Mouse (Mus musculus) forebrain, embryonic 10.5 days (tissue): Measurements from ENCODE around the gene B3gnt2. TPM values are rescaled to one million over a fixed set of nuclear protein-coding genes. Genes with fewer than 3 reads are reported as not detected.

ENCODE experiments used
- DNase-seq: peaks from one replicate; pipeline ENCODE4 v3.0.0-alpha.2; 2017; ENCODE audit warnings: low spot score; ENCODE audit errors: extremely low spot score
- H3K27ac ChIP-seq: fragments of 300-500 bp; sonication (generic); 2 replicates; pipeline ENCODE4 v1.5.1; 2016; ENCODE audit warnings: mild to moderate bottlenecking
- H3K27me3 ChIP-seq: fragments of 300-500 bp; sonication (generic); 2 replicates; pipeline ENCODE4 v1.6.1; 2016; ENCODE audit warnings: mild to moderate bottlenecking; ENCODE audit not compliant: poor library complexity, severe bottlenecking
- H3K36me3 ChIP-seq: fragments of 300-500 bp; sonication (generic); replicated peaks from 2 replicates; pipeline ENCODE4 v1.6.1; 2016; ENCODE audit warnings: mild to moderate bottlenecking, moderate library complexity
- H3K4me1 ChIP-seq: fragments of 300-500 bp; sonication (generic); 2 replicates; pipeline ENCODE4 v1.6.1; 2016
- H3K4me3 ChIP-seq: fragments of 300-500 bp; sonication (generic); 2 replicates; pipeline ENCODE4 v1.5.1; 2016; ENCODE audit warnings: mild to moderate bottlenecking, moderate library complexity
- H3K9me3 ChIP-seq: fragments of 300-500 bp; sonication (generic); 2 replicates; pipeline ENCODE4 v1.6.1; 2016; ENCODE audit warnings: mild to moderate bottlenecking, moderate library complexity
- WGBS: fragments of 180-500 bp; shearing (Covaris S2); methylation state at CpG from one replicate; pipeline ENCODE4 v1.1.7; 2016; 5-methylcytosine and 5-hydroxymethylcytosine counted together
- polyA plus RNA-seq: library from polyadenylated mRNA; unstranded; fragments of >200 nt; fragmentation: Nextera tagmentation; extraction: Ambion mirVana; gene quantifications from 2 replicates; pipeline ENCODE4 v1.2.1, GENCODE M21; 2016

Gene B3gnt2
- polyA plus RNA-seq, 1 experiment from 2014 or later = 1.7 TPM

DNA sequence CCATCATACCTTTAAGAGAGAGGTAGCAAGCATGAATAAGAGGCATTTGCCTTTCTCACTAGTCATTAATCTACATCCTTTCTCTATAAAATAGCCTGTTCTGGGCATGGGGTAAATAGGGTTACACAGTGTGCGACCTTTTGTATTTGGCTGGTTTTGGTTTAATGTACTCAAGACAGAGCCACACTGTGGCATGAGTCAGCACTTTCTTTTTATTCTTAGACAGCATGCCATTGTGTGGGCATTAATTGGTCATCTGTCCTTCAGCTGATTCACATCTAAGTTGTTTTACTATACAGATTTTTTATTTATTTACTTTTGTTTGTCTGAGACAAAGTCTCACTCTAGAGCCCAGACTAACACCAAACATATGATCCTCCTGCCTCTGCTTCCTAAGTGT, 68.6 kb downstream of the B3gnt2 start:
- Histone ChIP-seq H3K4me1 (no peaks in the 10 kb centered on the region), H3K4me3 (no peak overlapping the region), H3K36me3 (no peaks in the 10 kb centered on the region), H3K27ac (no peak overlapping the region), H3K27me3 (no peaks in the 10 kb centered on the region), H3K9me3 (no peaks in the 10 kb centered on the region)
- no peak for DNase-seq
- WGBS = 93% methylated on average over 1 of the region's 1 CpGs

DNA sequence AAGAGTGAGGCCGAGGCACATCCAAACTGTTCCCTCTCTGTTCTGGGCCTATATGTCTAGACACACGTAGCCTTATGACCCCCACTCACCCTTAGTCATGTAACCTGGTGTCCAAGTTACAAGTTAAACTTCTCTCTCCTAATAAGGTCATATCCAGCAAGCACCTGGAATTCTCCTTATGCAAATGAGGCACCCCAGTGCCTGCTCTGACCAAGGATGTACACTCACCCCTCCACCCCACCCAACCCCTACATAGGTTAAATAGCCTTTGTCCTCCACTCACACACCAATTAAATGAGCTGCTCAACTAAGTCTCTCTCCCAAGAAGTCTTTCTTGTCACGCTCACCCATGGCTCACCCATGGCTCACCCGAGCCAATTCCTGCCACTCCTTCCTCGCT, 69.0 kb downstream of the B3gnt2 start:
- no peak for DNase-seq
- H3K4me1 ChIP-seq = no peaks in the 10 kb centered on the region
- no peaks in the 10 kb centered on the region for H3K9me3 ChIP-seq
- WGBS = 85% methylated on average over 5 of the region's 5 CpGs
- H3K27ac ChIP-seq = no peak overlapping the region
- H3K27me3 ChIP-seq = no peaks in the 10 kb centered on the region
- H3K36me3 ChIP-seq = no peaks in the 10 kb centered on the region
- no peak overlapping the region for H3K4me3 ChIP-seq

DNA sequence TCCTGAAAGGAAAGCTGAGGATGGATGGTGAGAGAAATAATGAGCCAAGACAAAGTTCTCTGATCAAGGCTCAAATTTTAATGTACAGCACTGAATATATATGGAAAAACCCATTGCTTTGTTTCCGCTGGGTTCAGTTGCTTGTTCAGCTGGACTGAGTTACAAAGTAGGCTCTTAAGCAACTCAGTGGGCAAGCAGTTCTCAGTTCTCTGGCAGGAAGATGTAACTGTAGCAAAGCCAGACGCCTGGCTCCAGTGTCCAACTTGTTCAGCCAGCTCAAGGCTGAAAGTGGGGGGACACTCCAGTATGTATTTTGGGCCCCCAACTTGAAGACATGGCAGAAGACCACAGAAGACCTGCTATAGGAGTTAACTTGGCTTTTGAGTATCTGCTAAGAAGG, 72.9 kb downstream of the B3gnt2 start:
- H3K4me3 ChIP-seq = no peak overlapping the region
- peaks cover 1% of the 10 kb centered on the region; the same call in 1 of the 2 replicates for H3K4me1 ChIP-seq
- no peak for DNase-seq
- no peak overlapping the region for H3K27ac ChIP-seq
- H3K36me3 ChIP-seq = no peaks in the 10 kb centered on the region
- H3K9me3 ChIP-seq = no peaks in the 10 kb centered on the region
- whole genome bisulfite sequencing = 87% methylated on average over 2 of the region's 2 CpGs
- no peaks in the 10 kb centered on the region for H3K27me3 ChIP-seq

DNA sequence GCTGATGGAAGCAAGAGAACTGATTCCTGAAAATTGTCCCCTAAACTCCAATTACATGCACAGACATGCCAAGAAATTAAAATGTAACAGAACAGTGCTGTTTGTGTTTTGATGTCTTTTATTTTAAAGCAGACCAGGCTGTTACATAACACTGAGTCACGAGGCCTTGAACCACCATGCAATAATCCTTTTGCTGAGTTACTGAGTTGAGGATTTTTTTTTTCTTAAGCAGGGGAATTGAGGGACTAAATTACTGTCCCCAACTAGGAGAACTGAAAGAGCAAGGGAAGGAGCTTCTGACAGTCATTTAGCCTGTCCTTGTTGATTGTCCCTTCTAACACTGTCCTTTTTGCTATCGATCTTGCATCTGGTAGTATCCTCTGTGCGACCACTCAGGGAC, 76.3 kb downstream of the B3gnt2 start:
- Histone ChIP-seq H3K4me3 (no peak overlapping the region), H3K4me1 (peaks cover 4% of the 10 kb centered on the region; the same call in 1 of the 2 replicates), H3K36me3 (no peaks in the 10 kb centered on the region), H3K27ac (no peak overlapping the region), H3K9me3 (no peaks in the 10 kb centered on the region), H3K27me3 (no peaks in the 10 kb centered on the region)
- WGBS = 82% methylated on average over 3 of the region's 3 CpGs
- DNase-seq = no peak

DNA sequence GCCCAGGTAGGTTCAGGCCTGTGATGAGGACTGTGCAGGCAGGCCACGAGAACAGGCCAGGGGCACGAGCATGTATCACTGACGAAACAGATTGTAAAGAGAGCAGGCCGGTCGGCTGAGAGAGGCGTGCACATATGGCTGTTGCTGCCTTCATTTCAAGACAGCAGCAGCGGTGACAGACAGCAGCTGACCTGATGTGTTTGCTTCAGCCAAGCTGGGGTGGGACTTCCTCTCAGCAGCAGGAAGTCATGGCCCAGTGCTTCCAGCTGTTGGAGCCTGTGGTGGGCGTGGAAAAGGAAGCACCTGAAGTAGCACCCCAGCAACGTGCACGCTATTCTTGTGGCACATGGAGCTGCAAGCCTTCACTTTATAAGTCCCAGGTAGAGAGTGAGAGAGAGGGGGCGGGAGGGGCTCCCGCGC, 78.0 kb downstream of the B3gnt2 start:
- H3K4me1 ChIP-seq = peaks cover 4% of the 10 kb centered on the region; the same call in 1 of the 2 replicates
- 80% methylated on average over 13 of the region's 13 CpGs for WGBS
- H3K27ac ChIP-seq = no peak overlapping the region
- no peak overlapping the region for H3K4me3 ChIP-seq
- H3K9me3 ChIP-seq = no peaks in the 10 kb centered on the region; the same call in 1 of the 2 replicates
- DNase-seq = no peak
- no peaks in the 10 kb centered on the region for H3K27me3 ChIP-seq
- no peaks in the 10 kb centered on the region for H3K36me3 ChIP-seq

DNA sequence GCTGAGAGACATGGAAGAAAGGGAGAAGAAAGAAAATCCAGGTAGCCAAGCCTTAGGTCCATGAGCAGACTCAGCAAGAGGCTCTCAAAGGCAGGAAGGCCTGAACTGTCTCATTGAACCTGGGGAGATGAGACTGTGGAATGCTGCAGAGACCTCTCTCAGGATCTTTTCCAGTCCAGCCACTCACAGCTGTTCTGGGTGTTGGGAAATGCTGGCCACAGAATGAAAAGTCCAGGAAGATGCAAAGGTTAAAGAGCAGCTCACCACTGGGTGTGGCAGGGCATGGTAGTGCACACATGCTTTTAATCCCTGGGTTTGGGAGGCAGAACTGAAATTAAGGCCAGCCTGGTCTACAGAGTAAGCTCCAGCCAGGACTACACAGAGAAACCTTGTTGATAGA, 79.6 kb downstream of the B3gnt2 start:
- H3K4me3 ChIP-seq = no peak overlapping the region
- peaks cover 3% of the 10 kb centered on the region; the same call in 1 of the 2 replicates for H3K9me3 ChIP-seq
- H3K27me3 ChIP-seq = no peaks in the 10 kb centered on the region
- no peak overlapping the region for H3K27ac ChIP-seq
- no peaks in the 10 kb centered on the region for H3K36me3 ChIP-seq
- H3K4me1 ChIP-seq = peaks cover 4% of the 10 kb centered on the region; the same call in 1 of the 2 replicates
- DNase-seq = no peak

DNA sequence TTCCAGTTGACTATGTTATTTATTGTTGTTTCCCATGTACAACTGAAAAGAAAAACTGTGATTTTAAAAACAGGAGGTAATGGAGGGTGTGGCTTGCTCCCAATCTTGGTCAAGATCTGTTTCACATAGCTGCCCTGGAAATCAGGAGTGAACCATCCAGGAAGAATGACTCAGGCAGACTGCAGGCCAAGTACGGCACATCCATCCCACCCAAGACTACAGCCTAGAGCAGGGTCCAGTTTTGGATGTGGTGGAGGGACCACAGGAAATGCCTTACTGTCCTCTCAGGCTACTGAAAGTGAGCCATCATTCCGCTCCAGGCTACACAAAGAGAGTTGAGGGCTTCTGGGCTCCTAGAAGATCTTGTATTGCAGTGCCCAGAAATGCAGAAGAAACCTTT, 80.0 kb downstream of the B3gnt2 start:
- peaks cover 4% of the 10 kb centered on the region; the same call in 1 of the 2 replicates for H3K4me1 ChIP-seq
- H3K27me3 ChIP-seq = no peaks in the 10 kb centered on the region
- no peak overlapping the region for H3K4me3 ChIP-seq
- H3K27ac ChIP-seq = no peak overlapping the region
- no peaks in the 10 kb centered on the region for H3K36me3 ChIP-seq
- peaks cover 3% of the 10 kb centered on the region; the same call in 1 of the 2 replicates for H3K9me3 ChIP-seq
- 94% methylated on average over 2 of the region's 2 CpGs for WGBS
- no peak for DNase-seq

DNA sequence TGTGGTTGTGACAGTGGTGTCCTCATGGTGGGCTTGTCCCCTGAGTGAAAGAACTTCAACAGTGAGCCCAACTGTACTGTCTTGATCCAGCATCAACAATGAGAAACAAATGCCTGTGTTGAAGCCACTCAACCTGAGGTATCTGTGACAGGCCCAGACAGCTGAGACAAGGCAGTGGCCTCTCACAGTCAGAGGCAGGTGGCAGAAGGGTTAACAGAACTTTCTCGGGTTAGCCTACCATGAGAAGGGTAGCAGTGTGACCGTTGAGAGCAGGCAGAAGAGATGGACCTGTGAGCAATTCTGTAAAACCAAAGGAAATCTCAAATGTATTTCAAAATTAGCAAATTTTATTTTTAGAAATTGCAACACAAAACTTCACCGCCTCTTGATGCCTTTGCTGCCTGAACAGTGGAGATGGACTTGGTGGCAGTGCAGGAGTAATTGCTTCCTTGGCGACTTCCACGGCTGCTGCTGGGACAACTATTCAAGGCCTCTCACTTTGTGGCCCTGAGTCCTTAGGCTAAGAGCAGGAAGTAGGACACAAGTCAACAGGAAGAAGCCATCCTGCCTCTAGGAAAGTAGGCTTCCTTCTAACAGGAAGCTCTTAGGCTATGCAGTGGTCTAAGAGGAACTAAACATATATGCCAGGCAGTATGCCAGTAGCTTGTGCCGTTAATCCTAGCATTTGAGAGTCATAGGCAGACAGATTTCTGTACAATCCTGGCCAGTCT, 80.8 kb downstream of the B3gnt2 start:
- H3K4me3 ChIP-seq = no peak overlapping the region
- no peaks in the 10 kb centered on the region for H3K36me3 ChIP-seq
- H3K27me3 ChIP-seq = no peaks in the 10 kb centered on the region
- peaks cover 3% of the 10 kb centered on the region; the same call in 1 of the 2 replicates for H3K9me3 ChIP-seq
- peaks cover 4% of the 10 kb centered on the region; the same call in 1 of the 2 replicates for H3K4me1 ChIP-seq
- no peak overlapping the region for H3K27ac ChIP-seq
- DNase-seq = no peak
- 86% methylated on average over 6 of the region's 6 CpGs for WGBS

DNA sequence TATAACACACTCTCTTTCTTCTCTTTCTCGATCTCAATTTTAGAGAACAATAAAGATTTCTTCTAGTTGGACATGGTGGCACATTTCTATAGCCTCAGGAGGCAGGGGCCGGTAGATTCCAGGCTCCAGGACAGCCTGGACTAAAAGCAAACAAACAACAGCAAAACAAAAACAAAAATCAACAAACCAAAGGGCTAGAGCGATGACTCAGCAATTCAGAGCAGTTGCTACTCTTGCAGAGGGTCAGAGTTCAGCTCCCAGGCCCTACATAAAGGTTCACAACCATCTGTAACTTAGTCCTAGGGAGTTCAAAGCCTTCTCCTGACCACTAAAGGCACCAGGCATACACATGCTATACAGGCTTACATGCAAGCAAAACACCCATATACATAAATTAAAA, 82.2 kb downstream of the B3gnt2 start:
- Histone ChIP-seq H3K36me3 (no peaks in the 10 kb centered on the region), H3K27me3 (no peaks in the 10 kb centered on the region), H3K27ac (no peak overlapping the region), H3K9me3 (peaks cover 3% of the 10 kb centered on the region; the same call in 1 of the 2 replicates), H3K4me3 (no peak overlapping the region), H3K4me1 (peaks cover 4% of the 10 kb centered on the region; the same call in 1 of the 2 replicates)
- 85% methylated on average over 3 of the region's 3 CpGs for WGBS
- DNase-seq = no peak

DNA sequence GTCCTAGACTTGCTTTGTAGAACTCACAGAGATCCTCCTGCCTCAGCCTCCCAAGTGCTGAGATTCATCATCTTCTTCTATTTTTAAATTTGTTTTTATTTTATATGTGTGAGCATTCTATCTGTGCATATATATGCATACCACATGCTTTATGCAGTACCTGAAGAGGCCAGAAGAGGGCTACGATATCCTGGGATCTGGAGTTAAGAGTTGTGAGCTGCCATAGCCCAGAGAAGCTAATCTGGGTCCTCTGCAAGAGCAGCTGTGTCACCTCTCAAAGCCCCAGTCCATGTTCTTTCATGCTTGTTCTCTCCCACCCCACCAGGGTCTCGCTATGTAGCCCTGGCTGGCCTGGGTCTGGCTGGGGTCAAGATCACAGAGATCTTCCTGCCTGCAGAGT, 83.2 kb downstream of the B3gnt2 start:
- no peaks in the 10 kb centered on the region for H3K27me3 ChIP-seq
- H3K4me1 ChIP-seq = no peaks in the 10 kb centered on the region
- H3K36me3 ChIP-seq = no peaks in the 10 kb centered on the region
- DNase-seq = no peak
- H3K27ac ChIP-seq = no peak overlapping the region
- H3K4me3 ChIP-seq = no peak overlapping the region
- 80% methylated on average over 2 of the region's 2 CpGs for WGBS
- peaks cover 3% of the 10 kb centered on the region; the same call in 1 of the 2 replicates for H3K9me3 ChIP-seq

DNA sequence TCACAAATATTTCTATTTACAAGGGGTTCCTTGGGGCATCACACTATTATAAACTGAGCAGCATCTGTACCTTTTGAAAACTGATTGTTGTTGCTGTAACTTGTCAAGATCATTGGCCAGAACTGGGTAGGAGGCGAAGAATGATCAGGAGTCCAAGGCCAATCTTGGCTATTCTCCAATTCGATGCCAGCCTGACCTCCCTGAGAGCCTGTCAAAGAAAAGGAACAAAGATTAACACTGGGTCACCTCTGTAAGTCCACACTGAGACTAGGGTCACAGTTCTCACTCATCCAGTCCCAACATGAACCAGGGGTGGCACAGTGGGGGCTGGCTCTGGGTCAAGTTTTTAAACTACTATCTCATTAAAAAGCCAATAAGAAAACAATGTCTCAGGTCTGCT, 85.9 kb downstream of the B3gnt2 start:
- WGBS = 90% methylated on average over 2 of the region's 2 CpGs
- no peaks in the 10 kb centered on the region for H3K4me1 ChIP-seq

DNA sequence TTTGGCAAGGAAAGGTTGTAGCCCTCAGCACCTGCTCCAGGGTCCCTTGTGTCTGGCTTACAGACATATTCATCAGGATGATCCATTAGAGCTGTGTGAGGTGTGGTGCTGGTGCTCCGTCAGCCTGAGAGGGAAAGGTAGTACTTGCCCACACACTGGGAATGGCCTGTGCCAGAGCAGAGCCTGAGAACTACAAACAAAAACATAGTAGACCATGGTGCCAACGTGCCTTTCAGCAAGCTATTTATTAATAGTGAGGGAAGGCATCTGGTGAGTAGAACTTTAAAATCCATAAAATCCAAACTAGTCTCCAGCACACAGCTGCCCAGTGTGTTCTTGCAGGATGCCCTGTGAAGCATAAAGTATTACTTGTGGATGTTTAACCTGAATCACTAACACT, 94.5 kb downstream of the B3gnt2 start:
- 83% methylated on average over 2 of the region's 2 CpGs for WGBS

More for the DNA sequence above, 85.9 kb downstream of the B3gnt2 start:
- H3K9me3 ChIP-seq = peaks cover 3% of the 10 kb centered on the region; the same call in 1 of the 2 replicates
- no peak overlapping the region for H3K4me3 ChIP-seq
- no peaks in the 10 kb centered on the region for H3K36me3 ChIP-seq
- H3K27me3 ChIP-seq = no peaks in the 10 kb centered on the region
- no peak for DNase-seq
- H3K27ac ChIP-seq = no peak overlapping the region

DNA sequence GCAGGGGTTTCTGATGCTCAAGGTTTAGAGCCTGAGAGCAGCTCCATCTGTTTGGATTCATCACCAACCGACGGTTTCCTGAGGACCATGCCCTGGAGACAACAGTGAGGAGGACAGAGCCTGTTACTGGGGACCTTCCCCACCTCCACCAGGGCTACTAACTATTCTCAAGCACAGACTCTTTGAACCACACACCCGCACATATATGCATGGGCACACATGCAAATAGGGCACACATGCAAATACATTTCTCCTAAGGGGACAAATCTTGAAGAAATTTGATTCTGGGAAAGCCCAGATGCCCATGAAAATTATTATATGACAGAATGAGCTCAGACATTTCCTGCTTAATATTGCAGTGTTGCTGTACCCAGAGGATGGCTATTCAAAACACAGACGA, 95.3 kb downstream of the B3gnt2 start:
- Histone ChIP-seq H3K4me1 (no peaks in the 10 kb centered on the region), H3K9me3 (no peaks in the 10 kb centered on the region), H3K36me3 (no peaks in the 10 kb centered on the region), H3K27me3 (no peaks in the 10 kb centered on the region), H3K4me3 (no peak overlapping the region), H3K27ac (no peak overlapping the region)
- 85% methylated on average over 4 of the region's 4 CpGs for WGBS
- no peak for DNase-seq

More for the DNA sequence above, 94.5 kb downstream of the B3gnt2 start:
- no peaks in the 10 kb centered on the region for H3K4me1 ChIP-seq
- DNase-seq = no peak
- H3K36me3 ChIP-seq = no peaks in the 10 kb centered on the region
- no peak overlapping the region for H3K27ac ChIP-seq
- H3K27me3 ChIP-seq = no peaks in the 10 kb centered on the region
- H3K9me3 ChIP-seq = no peaks in the 10 kb centered on the region
- no peak overlapping the region for H3K4me3 ChIP-seq
